Mouse (Mus musculus): Measurements from ENCODE around the gene Pigh. TPM values are rescaled to one million over a fixed set of nuclear protein-coding genes. Genes with fewer than 3 reads are reported as not detected.

Pigh gene
- polyA plus RNA-seq, 1 experiment from 2014 or later: 18.5 TPM

DNA sequence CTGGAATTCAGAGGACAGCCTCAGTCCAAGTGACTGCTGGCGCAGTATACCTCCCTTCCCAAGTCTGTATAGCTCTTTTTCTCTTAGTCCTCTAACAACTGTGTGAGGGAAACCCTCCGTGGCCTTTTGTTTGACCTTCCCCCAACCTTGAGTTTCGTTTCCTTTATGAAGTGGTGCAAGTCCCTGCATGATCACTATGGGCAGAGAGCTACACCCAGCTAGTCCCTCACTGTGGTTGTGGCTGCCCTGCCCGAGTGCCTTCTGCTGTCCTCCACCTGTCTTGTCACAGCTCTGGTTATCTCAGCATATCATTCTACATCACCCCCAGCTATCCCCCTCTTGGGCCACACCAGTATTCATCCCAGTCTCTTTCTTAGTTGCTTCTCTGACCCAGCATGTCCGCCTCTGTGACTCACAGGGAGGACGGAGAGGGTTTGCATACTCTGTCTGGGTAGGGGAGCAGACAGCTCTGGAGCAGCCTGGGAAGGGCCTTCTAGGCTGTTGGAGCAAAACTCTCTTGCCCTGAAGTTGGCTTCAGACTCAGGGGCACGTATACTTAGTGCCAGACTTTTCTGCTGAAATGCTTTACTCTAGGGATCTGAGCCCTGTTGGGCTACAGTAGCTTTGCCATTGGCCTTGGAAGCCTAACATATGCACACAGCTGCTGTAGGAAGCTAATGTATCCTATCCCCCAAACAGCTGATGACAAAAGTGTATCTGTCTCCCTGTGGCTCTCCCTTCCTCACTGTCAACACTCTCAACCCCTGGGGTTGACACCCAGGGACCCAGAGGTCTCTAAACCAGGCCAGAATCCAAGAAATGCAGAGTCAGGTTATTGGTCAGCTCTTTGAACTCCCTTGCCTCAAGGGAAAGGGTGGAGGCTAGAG is 28.4 kb downstream of the Pigh start:
- Histone ChIP-seq H3K27me3 (no peaks in the 10 kb centered on the region), H3K9me3 (no peaks in the 10 kb centered on the region), H3K36me3 (no peaks in the 10 kb centered on the region), H3K4me3 (no peak overlapping the region), H3K9ac (replicated peaks) (no peak overlapping the region), H3K4me2 (replicated peaks) (no peak overlapping the region), H3K27ac (replicated peaks) (no peak overlapping the region), H3K4me1 (no peaks in the 10 kb centered on the region)
- WGBS: 77% methylated on average over 7 of the region's 7 CpGs
- no peak for ATAC-seq (replicated peaks)

GRCm38 (mm10) chr12:79060134-79060533 is 29.3 kb downstream of the Pigh start:
- no peak overlapping the region for H3K9ac ChIP-seq (replicated peaks)

DNA sequence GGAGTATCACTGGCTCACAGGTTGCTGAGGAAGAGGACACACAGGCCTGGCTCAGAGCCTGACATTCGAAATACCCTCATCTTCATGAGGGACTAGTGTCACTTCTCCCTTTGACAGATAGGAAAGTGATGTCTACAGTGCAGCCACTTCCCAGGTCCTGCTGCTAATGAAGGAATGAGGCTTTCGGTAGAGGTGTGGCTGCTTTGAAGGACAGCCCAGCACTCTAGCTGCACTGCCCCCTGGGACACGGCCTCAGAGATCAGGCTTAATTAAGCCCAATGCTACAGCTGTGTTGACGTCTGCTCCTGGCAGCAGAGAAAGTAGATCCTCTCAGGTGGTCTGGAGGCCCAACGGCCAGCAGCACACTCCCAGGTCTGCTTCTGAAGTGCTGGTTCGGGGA is 29.9 kb downstream of the Pigh start:
- WGBS: 80% methylated on average over 6 of the region's 6 CpGs
- Histone ChIP-seq H3K27me3 (no peaks in the 10 kb centered on the region), H3K4me3 (no peak overlapping the region), H3K4me1 (no peaks in the 10 kb centered on the region), H3K9ac (replicated peaks) (no peak overlapping the region), H3K4me2 (replicated peaks) (no peak overlapping the region), H3K36me3 (no peaks in the 10 kb centered on the region), H3K9me3 (no peaks in the 10 kb centered on the region), H3K27ac (replicated peaks) (no peak overlapping the region)
- ATAC-seq (replicated peaks): no peak

More at GRCm38 (mm10) chr12:79060134-79060533, 29.3 kb downstream of the Pigh start:
- Histone ChIP-seq H3K4me2 (replicated peaks) (no peak overlapping the region), H3K27me3 (no peaks in the 10 kb centered on the region), H3K27ac (replicated peaks) (no peak overlapping the region), H3K9me3 (no peaks in the 10 kb centered on the region), H3K4me1 (no peaks in the 10 kb centered on the region), H3K36me3 (no peaks in the 10 kb centered on the region), H3K4me3 (no peak overlapping the region)
- no peak for ATAC-seq (replicated peaks)
- WGBS: 94% methylated on average over 9 of the region's 9 CpGs

DNA sequence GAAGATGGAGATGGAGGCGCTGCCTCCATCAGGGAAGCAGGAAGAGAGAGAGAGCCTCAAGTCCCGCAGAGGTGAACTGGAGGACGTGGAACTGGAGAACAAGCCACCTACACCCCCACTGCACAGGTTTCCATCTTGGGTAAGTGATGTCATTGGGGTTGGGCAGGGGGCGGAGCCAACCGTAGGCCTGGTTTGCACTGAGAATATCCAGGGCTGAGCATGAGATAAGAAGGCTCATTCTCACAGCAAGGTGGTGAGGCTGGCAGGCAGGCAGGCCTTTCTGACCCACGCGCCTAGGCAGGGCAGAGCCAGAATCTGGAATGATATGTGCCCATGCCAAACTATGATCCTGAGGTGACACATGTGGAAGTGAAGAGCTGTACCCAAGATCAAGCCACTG is 34.2 kb downstream of the Pigh start:
- Histone ChIP-seq H3K9ac (replicated peaks) (no peak overlapping the region), H3K4me3 (no peak overlapping the region), H3K4me2 (replicated peaks) (no peak overlapping the region), H3K27ac (replicated peaks) (no peak overlapping the region), H3K27me3 (no peaks in the 10 kb centered on the region), H3K4me1 (no peaks in the 10 kb centered on the region), H3K36me3 (peaks cover 2% of the 10 kb centered on the region; the same call in 1 of the 2 replicates), H3K9me3 (no peaks in the 10 kb centered on the region)
- ATAC-seq (replicated peaks): no peak
- 91% methylated on average over 7 of the region's 7 CpGs for WGBS

GRCm38 (mm10) chr12:79052073-79052472 is 37.4 kb downstream of the Pigh start:
- peaks cover 4% of the 10 kb centered on the region; the same call in 1 of the 2 replicates for H3K36me3 ChIP-seq
- H3K27ac ChIP-seq (replicated peaks): no peak overlapping the region
- H3K9me3 ChIP-seq: no peaks in the 10 kb centered on the region
- no peak overlapping the region for H3K4me2 ChIP-seq (replicated peaks)
- H3K9ac ChIP-seq (replicated peaks): no peak overlapping the region
- WGBS: 81% methylated on average over 2 of the region's 2 CpGs
- no peaks in the 10 kb centered on the region for H3K4me1 ChIP-seq
- no peaks in the 10 kb centered on the region for H3K27me3 ChIP-seq
- ATAC-seq (replicated peaks): no peak
- no peak overlapping the region for H3K4me3 ChIP-seq

- no peak overlapping the region for H3K27ac ChIP-seq (replicated peaks)
- WGBS: 91% methylated on average over 3 of the region's 3 CpGs
- no peak for ATAC-seq (replicated peaks)
Measured at GRCm38 (mm10) chr12:79050545-79051212, 38.8 kb downstream of the Pigh start.

GRCm38 (mm10) chr12:79049807-79050206 is 39.6 kb downstream of the Pigh start:
- H3K27ac ChIP-seq (replicated peaks): no peak overlapping the region
- H3K36me3 ChIP-seq: peaks cover 4% of the 10 kb centered on the region; the same call in 1 of the 2 replicates
- H3K27me3 ChIP-seq: no peaks in the 10 kb centered on the region
- H3K4me2 ChIP-seq (replicated peaks): no peak overlapping the region
- H3K4me1 ChIP-seq: no peaks in the 10 kb centered on the region
- H3K9ac ChIP-seq (replicated peaks): no peak overlapping the region
- H3K9me3 ChIP-seq: no peaks in the 10 kb centered on the region
- no peak overlapping the region for H3K4me3 ChIP-seq
- WGBS: 79% methylated on average over 2 of the region's 2 CpGs
- no peak for ATAC-seq (replicated peaks)

More at GRCm38 (mm10) chr12:79050545-79051212, 38.8 kb downstream of the Pigh start:
- Histone ChIP-seq H3K27me3 (no peaks in the 10 kb centered on the region), H3K36me3 (peaks cover 4% of the 10 kb centered on the region; the same call in 1 of the 2 replicates), H3K4me2 (replicated peaks) (no peak overlapping the region), H3K9ac (replicated peaks) (no peak overlapping the region), H3K4me3 (no peak overlapping the region), H3K4me1 (no peaks in the 10 kb centered on the region), H3K9me3 (no peaks in the 10 kb centered on the region)

- 84% methylated on average over 1 of the region's 1 CpGs for WGBS
- no peak overlapping the region for H3K4me3 ChIP-seq
- peaks cover 4% of the 10 kb centered on the region; the same call in 1 of the 2 replicates for H3K36me3 ChIP-seq
- H3K27ac ChIP-seq (replicated peaks): no peak overlapping the region
- H3K4me1 ChIP-seq: no peaks in the 10 kb centered on the region
- no peak overlapping the region for H3K9ac ChIP-seq (replicated peaks)
- H3K4me2 ChIP-seq (replicated peaks): no peak overlapping the region
- no peak for ATAC-seq (replicated peaks)
- H3K27me3 ChIP-seq: no peaks in the 10 kb centered on the region
- no peaks in the 10 kb centered on the region for H3K9me3 ChIP-seq
Measured at GRCm38 (mm10) chr12:79048898-79049297, 40.6 kb downstream of the Pigh start.

DNA sequence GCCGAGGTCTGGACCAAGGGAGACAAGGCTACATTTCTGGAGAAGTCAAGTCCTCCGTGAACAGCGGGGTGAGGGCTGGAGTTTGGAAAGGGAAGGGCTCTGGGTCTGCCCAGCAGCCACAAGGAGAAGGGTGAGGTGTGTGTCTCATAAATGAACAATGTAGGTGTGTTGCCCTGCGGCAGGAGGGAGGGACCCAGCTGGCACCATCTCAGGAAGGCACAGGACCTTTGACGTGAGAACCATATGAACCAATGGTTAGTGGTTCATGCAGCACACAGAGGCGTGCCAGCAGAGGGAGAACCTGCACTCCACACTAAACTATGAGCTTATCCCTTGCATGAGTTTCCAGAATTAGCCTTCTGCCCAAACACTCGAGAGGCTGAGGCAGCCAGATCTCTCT is 42.2 kb downstream of the Pigh start:
- H3K4me2 ChIP-seq (replicated peaks): no peak overlapping the region
- 89% methylated on average over 7 of the region's 7 CpGs for WGBS
- no peak for ATAC-seq (replicated peaks)

DNA sequence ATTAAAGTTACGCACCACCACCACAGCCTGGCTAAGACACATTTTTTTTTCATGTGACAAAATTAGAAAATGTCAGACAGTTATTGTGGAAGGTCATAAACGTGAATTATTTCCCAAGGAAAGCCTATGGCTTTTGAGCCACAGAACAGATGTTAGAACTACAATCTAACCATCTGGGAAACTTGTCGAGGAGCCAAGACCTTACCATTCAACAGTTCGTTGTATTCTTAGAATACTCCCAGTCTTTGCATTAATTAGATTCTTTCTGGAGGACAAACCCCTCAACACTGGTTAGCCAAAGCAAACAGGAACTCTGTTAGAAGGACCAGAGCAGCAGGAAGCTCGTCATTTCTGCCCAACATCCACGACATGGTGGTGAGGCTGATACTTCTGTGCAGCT is 43.3 kb downstream of the Pigh start:
- Histone ChIP-seq H3K9ac (replicated peaks) (no peak overlapping the region), H3K4me3 (no peak overlapping the region), H3K27me3 (no peaks in the 10 kb centered on the region), H3K4me2 (replicated peaks) (no peak overlapping the region), H3K9me3 (no peaks in the 10 kb centered on the region), H3K36me3 (0 out of 2 replicates have a peak, but pooled peaks cover 4% of the 10 kb centered on the region), H3K4me1 (no peaks in the 10 kb centered on the region), H3K27ac (replicated peaks) (no peak overlapping the region)
- WGBS: 52% methylated on average over 6 of the region's 6 CpGs
- no peak for ATAC-seq (replicated peaks)

More for the DNA sequence above, 42.2 kb downstream of the Pigh start:
- Histone ChIP-seq H3K4me3 (no peak overlapping the region), H3K27me3 (no peaks in the 10 kb centered on the region), H3K4me1 (no peaks in the 10 kb centered on the region), H3K27ac (replicated peaks) (no peak overlapping the region), H3K9me3 (no peaks in the 10 kb centered on the region), H3K9ac (replicated peaks) (no peak overlapping the region), H3K36me3 (0 out of 2 replicates have a peak, but pooled peaks cover 4% of the 10 kb centered on the region)

DNA sequence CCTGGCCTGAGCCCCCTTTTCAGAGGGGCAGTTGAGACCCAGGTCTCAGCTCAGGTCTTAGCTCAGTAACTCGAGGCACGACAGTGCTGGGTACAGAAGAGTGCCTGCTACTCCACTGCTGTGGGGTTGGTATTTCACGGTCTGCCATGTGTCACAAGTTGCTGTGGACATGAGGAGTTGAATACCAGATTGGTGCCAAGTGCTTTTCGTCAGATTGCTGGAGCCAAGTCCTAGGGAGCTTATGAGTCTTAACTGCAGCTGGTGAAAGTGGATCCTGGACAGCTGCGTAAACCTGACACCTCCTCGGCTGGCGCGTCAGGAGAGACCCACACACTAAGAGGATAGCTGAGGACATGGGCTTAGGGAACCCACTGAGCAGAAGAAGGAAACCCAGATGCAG is 44.8 kb downstream of the Pigh start:
- Histone ChIP-seq H3K27me3 (no peaks in the 10 kb centered on the region), H3K4me2 (replicated peaks) (no peak overlapping the region), H3K9ac (replicated peaks) (no peak overlapping the region), H3K9me3 (no peaks in the 10 kb centered on the region), H3K27ac (replicated peaks) (no peak overlapping the region), H3K4me1 (no peaks in the 10 kb centered on the region), H3K36me3 (no peaks in the 10 kb centered on the region), H3K4me3 (no peak overlapping the region)
- no peak for ATAC-seq (replicated peaks)
- WGBS: 83% methylated on average over 8 of the region's 8 CpGs

DNA sequence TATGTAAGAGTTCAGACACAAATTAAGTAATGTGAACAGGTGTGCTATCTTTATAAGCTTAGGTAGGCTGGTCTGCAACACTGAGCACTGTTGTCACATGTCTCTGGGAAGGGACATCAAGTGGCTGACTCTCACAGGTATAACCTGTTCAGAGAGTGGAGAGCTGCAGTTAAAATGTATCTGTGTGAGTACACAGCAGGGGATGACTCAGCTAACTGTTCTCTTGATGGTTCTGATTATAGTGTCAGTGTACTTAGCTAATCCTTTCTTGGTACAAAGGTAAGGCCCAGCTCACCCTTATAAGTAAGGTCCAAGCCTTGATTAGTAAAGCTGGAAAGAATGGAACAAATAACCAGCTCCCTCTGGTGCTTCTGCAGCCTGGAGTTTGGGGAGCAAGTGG is 48.0 kb downstream of the Pigh start:
- H3K4me3 ChIP-seq: no peak overlapping the region
- ATAC-seq (replicated peaks): no peak
- no peaks in the 10 kb centered on the region for H3K27me3 ChIP-seq
- no peaks in the 10 kb centered on the region for H3K36me3 ChIP-seq
- no peak overlapping the region for H3K4me2 ChIP-seq (replicated peaks)
- no peak overlapping the region for H3K9ac ChIP-seq (replicated peaks)
- H3K27ac ChIP-seq (replicated peaks): no peak overlapping the region
- no peaks in the 10 kb centered on the region for H3K9me3 ChIP-seq
- no peaks in the 10 kb centered on the region for H3K4me1 ChIP-seq
